Mouse (Mus musculus) spleen, postnatal 36 days (tissue): ENCODE measurements around the gene Ak2.

Experiments
- DNase-seq, 2 experiments: peaks; one replicate each; pipeline ENCODE4 v3.0.0; 2022; ENCODE audit warnings: low spot score in 2 of 2, mixed read lengths in 1 of 2

The Ak2 gene

DNA sequence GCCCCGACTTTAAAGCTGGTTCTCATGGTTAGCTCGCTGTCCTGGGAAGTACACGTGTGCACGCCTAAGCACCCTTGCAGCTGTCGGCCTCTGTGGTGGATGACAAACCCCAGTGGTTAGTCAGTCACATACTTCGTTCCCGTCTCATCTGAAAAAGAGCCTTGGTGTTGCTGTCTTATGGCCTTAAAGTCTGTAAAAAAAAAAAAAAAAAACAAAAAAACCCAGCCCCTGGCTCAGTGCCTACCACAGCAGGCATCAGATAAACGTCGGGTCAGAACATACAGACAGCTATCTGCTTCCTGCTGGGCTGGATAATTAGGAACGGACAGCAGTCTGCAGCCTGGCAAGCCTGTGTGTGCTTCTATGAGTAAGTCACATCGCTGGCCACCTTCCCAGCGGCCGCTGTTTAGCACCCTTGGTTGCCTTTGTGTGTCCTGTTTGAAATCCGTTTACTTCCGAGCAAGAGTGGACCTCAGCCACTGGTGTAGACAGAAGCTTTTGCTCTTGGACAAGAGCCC is 19.9 kb downstream of the Ak2 start:
- DNase-seq, result no peak

DNA sequence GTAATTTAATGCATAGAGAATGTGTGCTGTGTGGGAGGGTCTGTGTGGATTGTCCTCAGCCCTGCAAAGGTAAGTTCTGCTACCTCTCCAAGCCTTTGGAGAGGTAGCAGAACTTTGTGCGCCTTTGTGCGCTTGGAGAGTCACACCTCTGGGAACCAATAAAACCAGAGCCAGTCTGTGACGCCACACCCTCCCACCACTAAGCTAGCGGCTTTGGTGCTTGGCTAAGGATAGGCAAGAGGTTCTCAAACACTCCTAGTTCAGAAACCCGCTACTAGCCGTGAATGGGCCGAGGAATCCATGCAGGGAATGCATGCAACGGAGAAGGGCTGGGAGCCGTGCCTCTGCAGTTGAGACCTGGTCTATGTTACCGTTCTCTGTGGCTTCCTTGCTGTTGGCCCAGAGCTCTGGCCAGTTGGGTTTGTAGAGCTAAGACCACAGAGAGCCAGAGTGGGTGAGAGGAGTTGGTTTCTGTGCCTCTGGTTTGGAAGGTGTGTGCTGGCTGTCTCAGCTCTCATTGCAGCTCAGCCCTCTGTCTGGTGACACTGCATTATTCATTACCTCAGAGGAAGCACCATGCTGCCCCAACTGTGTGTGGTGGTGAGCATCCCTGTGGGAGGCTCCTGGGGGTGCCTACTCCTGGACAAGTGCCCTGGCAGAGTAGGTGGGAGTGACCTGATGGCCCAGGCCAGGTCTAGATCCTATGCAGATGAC is 21.6 kb downstream of the Ak2 start:
- no peak for DNase-seq

DNA sequence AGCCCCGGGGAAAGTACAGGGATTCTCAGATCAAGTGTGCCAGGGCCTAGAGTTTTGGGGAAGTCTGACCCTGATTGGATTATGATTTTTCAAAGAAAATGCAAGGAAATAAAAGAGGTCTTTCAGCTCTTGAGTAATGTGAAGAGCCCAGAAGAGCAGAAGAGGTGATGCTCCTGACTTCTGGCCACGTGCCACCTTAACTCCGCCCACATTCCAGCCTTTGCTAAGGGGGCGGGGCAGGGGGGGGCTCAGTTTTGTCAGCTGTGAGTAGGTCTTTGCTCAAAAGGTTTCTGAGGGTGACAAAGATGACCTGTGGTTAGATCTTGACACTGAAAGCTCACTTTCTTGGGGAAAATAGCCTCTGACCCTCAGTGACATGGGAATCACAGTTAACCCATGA is 24.6 kb downstream of the Ak2 start:
- no peak for DNase-seq

DNA sequence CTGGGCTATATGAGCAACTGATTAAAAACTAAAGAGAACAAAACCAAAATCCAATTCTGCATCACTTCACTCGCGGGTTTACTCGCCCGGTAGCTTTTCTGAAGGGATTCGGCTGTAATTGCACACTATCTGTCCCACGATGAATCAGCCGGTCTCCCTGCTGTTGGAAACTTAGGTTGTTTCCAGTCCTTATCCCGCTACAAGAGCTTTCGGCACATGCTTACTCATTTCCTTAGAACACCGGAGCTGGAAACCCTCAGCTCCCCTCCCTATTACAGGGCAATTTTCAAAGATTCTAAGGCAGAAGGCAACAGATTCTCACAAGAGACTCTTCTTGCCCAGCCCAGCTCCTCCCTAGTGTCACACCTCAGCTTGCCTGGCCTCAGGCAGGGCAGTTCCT is 25.4 kb downstream of the Ak2 start:
- DNase-seq, result no peak

DNA sequence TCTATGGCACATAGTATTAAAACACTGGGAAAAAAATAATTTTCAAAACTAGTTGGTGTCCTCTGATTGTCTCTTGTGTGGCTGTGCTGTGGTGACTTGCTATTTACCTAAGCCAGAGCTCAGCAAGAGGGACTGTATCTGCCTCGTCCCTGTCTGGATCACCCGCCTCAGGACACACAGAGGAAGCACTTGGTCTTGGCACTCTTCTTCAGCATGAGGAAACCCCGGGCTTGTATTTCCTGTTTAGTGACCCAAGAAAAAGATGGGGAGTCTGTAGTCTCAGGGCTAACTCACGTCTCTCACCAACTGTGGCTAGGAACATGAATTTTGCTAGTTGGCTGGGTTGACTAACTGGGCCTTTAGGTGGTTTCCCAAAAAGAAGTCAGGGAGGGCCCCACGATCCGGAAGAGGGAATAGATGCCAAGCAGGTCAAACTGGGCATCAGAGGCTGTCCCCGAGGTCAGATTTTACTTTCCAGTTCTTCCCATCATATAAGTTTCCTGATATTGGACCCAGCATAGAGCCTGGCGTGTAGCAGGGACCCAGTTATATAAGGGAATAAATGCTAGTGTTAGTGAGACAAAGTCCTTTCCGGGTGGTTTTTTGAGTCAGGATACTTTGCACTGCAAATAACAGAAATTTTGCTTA is 27.2 kb downstream of the Ak2 start:
- no peak for DNase-seq

DNA sequence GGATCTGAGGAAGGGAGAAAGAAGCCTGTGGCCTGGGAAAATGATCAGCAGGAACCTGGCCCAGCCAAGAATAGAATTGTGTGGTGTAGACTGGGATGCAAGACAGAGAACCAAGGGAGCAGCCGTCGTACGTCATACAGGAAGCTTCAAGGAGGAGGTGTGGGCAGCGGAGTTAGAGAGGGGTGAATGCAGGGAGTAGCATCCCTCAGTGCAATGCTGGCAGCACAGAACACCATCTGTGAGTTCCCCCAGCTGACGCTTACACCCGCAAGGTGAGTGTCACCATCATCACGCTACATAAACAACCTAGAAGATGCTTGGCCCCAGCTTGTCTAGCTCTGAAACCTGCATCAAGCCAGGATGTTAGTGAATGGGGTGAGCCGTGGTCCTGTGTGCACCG is 28.0 kb downstream of the Ak2 start:
- DNase-seq, result no peak

DNA sequence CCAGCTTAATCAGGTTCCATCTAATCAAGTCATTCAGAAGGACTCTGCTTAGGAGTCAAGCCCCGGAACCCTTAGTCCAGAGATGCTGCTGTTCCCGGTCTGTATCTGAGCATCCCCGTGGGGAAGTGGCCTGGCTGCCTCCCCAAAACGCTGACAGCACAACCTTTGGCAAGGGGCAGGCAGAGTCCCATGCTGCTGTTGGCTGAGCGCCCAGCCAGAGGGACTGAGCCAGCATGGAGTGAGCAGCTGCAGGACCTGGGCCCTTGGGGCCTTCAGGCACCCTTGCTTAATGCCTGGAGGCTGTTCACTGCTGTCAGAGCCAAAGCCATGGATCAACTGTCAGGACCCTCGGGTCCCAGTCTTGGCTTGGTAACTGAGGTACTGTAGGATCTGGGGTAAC is 28.7 kb downstream of the Ak2 start:
- peak in 1 of 2 experiments; percentile 53 for DNase-seq

DNA sequence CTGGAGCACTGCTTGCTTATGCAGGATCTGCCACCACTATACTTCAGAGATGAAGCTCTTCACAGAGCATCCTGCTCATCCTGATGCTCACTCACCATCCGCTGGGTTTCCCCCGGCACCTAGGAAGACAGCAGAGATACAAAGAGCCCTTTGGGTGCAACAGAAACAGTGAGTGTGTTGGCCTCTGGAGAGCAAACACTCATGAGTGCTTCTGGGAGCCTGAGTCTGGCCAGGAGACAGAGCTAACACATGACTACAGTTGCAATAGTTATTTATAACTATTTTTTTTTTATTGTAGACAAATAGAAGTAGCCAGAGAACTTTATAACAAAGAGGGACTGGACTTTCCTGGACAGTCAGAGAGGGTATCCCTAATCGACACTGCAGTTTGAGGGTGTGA is 29.7 kb downstream of the Ak2 start:
- DNase-seq, result no peak

DNA sequence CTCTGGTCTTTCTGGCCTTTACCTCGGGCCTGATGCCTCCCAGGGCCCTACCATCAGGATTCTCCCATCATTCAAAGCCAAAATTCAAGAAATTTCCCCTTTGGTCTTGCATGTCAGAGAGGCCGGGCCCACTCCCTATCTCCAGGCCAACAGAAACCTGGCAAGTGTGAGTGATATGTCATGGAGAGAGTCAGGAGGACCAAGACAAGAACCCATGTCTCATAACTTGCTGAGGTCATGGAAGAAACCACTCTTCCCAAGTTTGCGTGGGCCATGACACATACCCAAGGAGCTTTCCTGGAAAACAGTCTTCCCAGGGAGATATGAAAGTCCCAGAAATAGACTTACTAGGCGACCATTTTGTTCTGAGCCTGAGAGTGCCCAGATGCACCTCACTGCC is 30.1 kb downstream of the Ak2 start:
- DNase-seq, result no peak

DNA sequence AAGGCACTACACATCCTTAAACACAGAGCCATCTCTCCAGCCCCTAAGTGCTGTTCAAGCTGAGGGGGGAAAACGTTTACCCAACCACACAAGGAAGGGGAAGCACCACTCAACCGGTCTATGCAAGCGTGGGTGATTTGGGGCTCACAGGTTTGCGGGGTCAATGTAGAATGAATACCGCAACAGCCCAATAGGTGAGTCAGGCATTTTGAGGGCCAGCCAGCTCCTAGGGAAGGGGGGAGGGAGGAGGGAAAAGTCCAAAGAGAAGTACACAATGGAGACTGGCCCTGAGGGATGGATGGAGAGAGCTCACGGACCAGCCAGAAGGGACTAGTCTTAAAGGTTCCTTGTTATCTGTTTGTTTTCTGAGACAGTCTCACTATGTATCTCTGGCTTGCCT is 32.1 kb downstream of the Ak2 start:
- DNase-seq, result no peak

DNA sequence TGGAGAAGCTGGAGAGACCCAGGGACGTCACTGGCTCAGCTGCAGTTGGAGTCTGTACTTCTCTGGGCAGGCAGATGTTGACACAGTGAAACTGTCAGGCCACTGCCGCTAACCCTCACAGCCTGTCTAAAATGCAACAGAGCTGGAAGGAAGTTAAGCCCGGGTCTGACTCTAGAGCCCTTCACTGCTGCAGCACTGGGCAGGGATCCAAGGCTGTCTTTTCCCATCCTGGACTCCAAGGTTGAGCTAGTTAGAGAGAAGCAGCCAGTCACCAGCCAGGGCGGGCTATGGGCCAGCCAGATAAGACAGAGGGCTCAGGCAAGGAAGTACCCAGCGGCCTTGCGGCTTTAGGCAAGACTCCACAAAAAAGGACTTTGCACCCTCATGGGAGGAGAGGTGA is 33.0 kb downstream of the Ak2 start:
- DNase-seq, result peak in 1 of 2 experiments; percentile 58

DNA sequence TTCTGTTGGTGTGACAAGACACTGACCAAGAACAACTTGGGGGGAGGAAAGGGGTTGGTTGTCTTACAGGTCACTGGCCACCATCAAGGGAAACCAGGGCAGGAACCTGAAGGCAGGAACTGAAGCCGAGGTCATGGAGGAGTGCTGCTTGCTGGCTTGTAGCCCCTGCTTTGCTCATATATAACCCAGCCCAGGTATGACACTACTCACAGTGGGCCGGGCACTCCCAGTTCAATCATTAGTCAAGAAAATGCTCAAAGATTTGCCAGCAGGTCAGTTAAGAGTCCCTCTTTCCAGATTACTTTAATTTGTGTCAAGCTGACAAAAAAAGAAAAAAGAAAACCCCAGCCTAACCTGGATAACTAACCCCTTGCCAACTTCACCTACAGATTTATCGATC is 33.9 kb downstream of the Ak2 start:
- DNase-seq, result no peak

DNA sequence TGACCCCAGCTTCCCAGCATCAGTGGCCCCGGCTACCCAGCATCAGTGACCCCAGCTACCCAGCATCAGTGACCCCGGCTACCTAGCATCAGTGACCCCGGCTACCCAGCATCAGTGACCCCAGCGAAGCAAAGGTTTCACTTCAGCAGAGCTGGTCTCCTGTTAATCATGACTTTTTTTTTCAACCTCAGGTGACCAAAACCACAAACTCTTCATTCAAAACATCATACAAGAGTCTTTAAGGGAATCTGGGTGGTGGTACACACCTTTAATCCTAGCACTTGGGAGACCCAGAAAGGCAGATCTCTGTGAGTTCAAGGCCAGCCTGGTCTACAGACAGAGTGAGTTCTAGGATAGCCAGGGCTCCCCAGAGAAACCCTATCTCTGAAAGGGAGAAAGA is 39.0 kb downstream of the Ak2 start:
- DNase-seq, result no peak

DNA sequence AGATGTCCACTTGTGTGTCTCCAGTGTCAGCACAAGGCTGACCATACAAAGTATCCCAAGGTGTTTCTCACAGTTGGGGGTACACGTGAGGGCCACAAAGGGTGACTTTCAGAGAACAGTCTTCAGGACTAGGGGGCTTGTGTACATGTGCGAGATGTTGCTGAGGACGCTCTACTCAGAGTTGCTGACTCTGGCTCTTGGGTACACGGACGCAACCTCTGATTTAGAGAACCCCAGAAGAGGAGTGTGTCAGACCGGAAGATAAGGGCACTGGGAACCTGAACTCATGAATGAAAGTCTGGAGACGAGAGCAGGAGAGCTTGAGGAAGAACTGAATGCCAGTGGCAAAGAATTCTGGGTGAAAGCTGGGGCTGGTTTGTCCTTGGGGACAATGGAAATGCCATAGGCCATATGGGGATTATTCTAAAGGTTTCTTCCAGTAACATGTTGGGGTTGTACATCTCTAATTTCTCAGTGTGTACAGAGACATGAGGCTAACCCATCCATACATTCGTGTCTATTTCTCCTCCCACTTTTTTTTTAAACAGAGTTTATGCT is 39.7 kb downstream of the Ak2 start:
- DNase-seq, result no peak

DNA sequence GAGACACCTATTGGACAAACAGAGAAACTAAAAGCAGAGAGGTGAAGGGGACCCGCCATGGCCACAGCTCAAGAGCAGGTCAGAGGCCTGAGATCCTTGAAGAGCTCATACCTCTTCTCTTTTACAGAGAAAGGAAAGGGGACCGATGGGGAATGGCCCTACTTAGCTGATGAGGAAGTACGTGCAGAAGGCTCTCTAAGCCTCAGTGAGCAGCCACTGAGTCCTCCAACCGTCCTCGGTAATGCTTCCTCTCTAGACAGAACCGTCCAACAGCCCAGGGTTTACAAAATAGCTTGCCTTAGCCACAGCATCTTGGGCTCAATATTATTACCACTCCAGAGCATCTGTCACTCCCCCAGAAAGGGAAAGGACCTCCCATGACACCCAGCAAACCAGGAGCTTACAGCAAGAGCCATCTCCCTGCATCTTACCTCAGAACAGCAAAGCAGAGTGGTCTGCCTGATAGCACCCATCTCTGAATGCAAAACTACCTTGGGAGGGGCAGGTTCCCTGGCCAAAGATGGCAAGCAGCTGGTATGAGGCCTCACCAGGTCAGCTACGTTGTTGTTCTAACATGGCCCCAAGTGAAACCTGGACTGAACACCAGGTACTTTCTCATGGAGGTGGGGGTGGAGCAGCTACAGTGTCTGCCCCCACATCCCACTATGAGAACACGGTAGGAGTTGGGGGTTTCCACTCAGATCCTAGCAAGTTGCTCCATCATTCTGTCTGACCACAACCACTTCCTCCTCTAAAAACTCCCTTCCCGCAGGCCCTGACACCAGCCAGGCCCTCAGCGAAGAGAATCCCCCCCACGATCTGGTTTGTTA is 40.6 kb downstream of the Ak2 start:
- peak; percentile 87 for DNase-seq

DNA sequence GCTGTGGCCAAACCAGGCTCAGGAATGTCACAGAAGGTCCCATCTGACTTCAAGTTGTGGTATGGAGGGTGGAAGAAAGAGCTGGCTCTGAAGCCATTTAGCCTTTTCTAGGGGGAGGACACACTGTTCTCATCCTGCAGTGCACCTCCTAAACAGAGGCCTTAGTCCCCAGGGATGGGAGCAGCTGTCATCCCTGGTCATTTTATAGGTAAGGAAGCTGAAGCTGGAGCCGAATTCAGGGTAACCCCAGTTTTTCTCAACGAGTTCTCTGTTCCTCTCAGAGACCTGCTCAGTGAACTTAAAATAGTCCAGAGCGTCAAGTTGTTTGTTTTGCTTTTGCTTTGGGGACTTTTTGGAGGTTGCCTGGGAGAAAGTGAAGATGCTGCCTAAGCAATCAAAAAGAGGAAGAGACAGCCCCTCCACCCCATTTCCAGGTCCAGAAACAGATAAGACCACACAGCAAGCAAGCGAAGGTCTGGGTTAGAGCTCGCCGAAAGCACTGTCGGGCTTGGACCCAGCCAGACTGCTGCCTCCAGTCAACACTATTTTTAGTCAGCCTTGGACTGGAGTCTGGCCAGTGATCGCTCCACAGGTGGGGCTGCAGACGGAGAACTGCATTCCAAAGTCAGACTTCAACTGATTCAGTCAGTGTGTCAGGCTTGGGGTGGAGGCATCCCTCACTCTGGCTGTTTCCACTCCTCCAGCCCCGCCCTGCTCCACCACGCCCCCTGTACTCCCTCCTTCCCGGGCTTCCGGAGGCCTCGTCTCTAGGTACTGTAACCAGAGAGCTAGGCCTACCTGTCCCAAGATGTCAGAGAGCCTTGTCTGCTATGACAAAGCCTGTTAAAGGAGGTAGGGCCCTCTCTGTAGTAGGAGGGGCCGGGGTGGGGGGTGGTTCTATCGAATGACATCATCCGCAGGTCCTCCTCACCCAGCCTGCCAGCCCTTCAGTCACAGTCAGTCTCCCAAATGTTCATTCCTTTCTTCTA is 41.5 kb downstream of the Ak2 start:
- peak; percentile 82 to 87 for DNase-seq

DNA sequence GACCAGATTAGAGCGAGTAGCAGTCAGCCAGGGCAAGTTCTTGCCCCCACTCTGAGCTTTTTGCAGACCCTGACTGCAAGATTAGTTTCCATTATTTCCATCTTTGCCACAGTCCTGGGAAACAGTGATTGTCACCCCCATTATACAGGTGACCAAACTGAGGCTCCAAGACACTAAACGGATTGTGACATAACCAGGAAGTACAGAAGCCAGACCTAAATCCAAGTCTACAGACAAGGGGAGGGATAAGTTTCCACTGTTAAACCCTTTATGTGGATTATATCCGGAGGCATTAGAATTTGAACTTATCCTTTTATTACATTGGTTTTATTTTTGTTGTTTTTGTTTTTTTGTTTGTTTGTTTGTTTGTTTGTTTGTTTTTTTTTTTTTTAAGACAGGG is 42.5 kb downstream of the Ak2 start:
- DNase-seq, result no peak

DNA sequence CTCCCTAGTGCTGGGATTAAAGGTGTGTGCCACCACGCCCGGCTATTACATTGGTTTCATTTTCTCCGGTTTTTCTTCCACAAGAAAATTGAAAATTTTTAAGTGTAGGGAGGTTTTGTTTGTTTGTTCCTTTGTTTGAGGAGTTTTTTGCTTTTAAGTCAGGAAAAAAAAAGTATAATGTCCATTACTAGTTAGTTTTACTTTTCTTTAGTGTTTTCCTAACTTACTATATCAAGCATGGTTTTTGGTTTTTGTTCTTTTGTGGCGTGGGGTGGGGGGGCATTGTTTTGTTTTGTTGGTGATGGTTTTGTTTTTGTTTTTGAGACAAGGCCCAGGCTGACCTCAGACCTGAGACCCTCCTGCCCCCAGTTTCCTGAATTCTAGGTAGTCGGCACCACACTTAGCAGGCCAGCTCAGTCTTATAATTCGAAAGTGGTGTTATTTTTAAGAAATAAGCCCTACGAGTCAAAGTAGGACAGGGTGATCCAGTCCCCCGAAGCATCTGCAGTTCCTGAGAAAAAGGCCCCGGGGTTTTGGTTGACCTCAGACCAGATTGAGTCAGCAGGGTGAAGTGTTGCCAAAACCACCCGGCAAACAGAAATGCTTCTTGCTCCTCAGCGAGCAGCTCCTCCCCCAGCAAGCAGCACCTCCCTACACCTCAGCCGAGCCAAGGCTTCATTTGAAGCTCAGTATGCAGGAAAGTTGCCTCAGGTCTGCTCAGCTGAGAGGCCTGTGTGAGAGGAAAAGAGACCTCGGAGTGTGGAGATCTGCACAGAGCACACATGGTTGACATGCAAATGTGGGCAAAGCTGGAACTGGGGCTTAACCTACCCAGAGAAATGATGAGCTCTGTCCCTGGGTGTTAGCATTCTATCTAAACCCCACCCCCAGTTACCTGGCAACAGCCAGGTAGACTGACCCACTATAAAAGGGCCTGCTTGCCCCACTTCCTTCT is 43.2 kb downstream of the Ak2 start:
- DNase-seq, result peak; percentile 90 to 92

DNA sequence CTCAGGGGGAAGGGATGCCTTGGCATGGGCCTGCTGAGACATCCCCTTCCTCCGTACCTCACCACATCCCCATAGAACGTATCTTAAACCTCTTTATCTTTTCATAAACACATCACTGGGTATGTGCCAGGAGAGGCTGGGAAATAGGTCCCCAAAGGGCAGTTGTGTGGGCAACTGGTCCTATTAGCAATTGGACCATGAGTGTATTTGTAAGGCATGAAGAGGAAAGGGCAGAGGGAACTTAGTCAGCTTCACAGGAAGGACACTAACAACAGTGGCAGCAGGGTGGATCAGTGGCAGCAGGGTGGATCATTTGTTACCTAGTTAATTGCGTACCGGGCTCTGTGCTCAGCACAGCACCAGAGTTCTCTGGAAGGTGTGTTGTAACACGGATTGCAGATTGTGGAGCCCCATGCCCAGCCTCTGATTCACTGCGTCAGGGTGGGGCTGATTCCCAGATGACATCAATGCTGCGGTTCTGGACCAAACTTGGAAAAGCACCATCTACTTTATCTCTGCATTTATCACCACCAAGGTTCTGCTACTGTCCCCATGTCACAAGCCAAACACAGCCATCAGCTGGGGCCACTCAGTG is 44.2 kb downstream of the Ak2 start:
- no peak for DNase-seq
